Mouse (Mus musculus): ENCODE results near the gene Edrf1. TPM values are rescaled to one million over a fixed set of nuclear protein-coding genes. Genes with fewer than 3 reads are reported as not detected.

Gene Edrf1
- polyA plus RNA-seq, 1 experiment: 10.9 TPM

DNA sequence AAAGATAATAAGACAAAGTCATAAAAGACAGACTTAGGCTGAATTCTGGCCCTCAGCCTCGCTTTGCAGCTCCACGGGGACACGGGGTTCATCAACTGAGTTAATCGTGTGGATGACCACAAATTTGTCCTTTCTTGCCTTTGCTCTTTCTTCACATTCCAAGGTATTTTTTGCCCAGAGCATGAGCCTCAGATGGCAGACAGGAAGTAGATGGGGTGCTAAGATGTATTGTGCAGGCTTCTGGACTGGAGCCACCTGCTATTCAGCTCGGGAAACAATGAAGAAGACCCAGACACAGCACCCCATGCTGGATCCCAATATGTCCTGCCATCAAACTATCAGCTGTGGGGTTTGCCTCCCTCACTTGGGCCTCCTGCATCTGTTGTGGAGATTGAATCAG lies 30.0 kb upstream of the Edrf1 start:
- Histone ChIP-seq H3K4me3 (ENCODE audit: extremely low read depth, insufficient read depth, insufficient read length) (no peak overlapping the region), H3K4me1 (ENCODE audit: control insufficient read depth, insufficient read depth, insufficient read length) (no peaks in the 10 kb centered on the region), H3K36me3 (ENCODE audit: control insufficient read depth, insufficient read depth, low read length) (no peaks in the 10 kb centered on the region), H3K27me3 (ENCODE audit: control insufficient read depth, insufficient read depth, low read length) (no peaks in the 10 kb centered on the region), H3K27ac (ENCODE audit: insufficient read depth, low read length) (no peak overlapping the region)
- TF ChIP-seq POLR2A (IDR thresholded peaks at IDR 0.05; ENCODE audit: low read depth, low read length) (no peak), CTCF (IDR thresholded peaks at IDR 0.05; ENCODE audit: extremely low read depth, insufficient read depth, insufficient read length, insufficient replicate concordance) (no peak)
- 77% methylated on average over 5 of the region's 5 CpGs for WGBS
- no peak for DNase-seq (ENCODE audit: low read depth in 1 of 2, low spot score in 2 of 2)

DNA sequence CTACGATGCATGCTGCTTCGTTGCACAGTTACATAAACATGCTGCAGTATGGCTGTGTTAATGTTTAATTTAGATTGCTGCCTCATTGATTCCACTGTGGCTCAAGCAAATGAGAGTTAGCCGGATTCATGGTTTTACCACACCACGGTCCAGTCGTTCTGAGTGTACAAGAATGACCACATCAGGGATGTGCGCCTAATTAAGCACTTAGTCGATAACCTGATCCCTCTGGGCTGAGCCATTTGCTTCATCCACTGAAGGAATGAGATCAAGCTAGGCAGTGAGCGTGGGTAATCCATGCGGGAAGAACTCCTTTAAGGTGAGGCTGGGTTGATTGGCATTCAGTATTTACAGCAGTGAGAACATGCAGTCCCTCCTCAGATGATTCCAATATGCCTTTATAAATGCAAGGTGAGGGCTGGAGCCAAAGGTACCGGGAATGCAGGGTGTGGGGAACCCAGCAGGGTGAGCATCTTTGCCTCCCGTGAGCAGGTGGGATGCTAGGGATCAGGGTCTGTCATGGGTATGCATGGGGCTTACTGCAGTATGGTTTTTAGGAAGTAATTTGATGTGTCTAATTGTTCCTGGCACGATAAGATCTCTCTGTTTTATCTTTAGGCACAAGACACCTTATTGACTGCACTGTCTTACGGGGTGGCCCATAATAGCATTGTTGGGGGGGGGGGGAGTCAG lies 29.3 kb upstream of the Edrf1 start:
- H3K4me3 ChIP-seq (ENCODE audit: extremely low read depth, insufficient read depth, insufficient read length): no peak overlapping the region
- WGBS: 82% methylated on average over 13 of the region's 13 CpGs

DNA sequence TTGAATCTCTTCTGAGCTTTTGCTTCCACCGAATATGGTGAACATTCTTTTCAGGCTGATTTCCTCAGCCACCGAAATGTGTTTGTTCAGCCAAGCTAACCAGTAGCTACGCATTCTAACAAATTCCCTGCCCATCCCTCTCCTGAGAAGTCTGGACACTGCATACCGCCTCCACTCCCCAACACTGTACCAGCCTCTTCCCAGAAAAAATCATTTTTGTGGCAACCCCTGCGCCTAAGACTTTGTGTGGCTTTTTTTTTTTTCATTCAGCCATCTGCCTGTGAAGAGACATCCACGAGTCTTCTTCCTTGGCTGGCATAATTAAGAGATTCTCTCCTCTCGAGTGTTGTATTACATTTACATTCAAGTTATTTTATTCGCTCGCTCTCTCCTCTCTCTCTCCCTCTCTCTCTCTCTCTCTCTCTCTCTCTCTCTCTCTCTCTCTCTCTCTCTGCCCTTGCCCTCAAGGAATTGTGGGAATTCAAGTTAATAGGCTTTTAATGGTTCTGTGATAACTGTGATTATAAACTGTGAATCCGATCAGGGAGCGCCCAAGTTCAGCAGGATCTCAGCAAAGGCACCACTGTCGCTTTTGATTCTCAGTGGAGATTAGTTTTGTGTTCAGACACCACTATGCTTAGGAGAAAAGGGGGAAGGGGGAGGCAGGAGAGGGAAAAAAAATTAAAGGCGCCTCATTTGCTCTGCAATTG lies 28.6 kb upstream of the Edrf1 start:
- H3K27ac ChIP-seq (ENCODE audit: insufficient read depth, low read length): no peak overlapping the region
- no peaks in the 10 kb centered on the region for H3K36me3 ChIP-seq (ENCODE audit: control insufficient read depth, insufficient read depth, low read length)
- H3K4me1 ChIP-seq (ENCODE audit: control insufficient read depth, insufficient read depth, insufficient read length): no peaks in the 10 kb centered on the region
- 81% methylated on average over 13 of the region's 13 CpGs for WGBS
- no peak for DNase-seq (ENCODE audit: low read depth in 1 of 2, low spot score in 2 of 2)
- no peaks in the 10 kb centered on the region for H3K27me3 ChIP-seq (ENCODE audit: control insufficient read depth, insufficient read depth, low read length)
- no peak overlapping the region for H3K4me3 ChIP-seq (ENCODE audit: extremely low read depth, insufficient read depth, insufficient read length)
- no peak for TF ChIP-seq POLR2A (IDR thresholded peaks at IDR 0.05; ENCODE audit: low read depth, low read length)
- no peak for TF ChIP-seq CTCF (IDR thresholded peaks at IDR 0.05; ENCODE audit: extremely low read depth, insufficient read depth, insufficient read length, insufficient replicate concordance)

More for the DNA sequence above, 29.3 kb upstream of the Edrf1 start:
- Histone ChIP-seq H3K4me1 (ENCODE audit: control insufficient read depth, insufficient read depth, insufficient read length) (no peaks in the 10 kb centered on the region), H3K27ac (ENCODE audit: insufficient read depth, low read length) (no peak overlapping the region), H3K27me3 (ENCODE audit: control insufficient read depth, insufficient read depth, low read length) (no peaks in the 10 kb centered on the region), H3K36me3 (ENCODE audit: control insufficient read depth, insufficient read depth, low read length) (no peaks in the 10 kb centered on the region)
- no peak for DNase-seq (ENCODE audit: low read depth in 1 of 2, low spot score in 2 of 2)
- TF ChIP-seq CTCF (IDR thresholded peaks at IDR 0.05; ENCODE audit: extremely low read depth, insufficient read depth, insufficient read length, insufficient replicate concordance) (no peak), POLR2A (IDR thresholded peaks at IDR 0.05; ENCODE audit: low read depth, low read length) (no peak)

DNA sequence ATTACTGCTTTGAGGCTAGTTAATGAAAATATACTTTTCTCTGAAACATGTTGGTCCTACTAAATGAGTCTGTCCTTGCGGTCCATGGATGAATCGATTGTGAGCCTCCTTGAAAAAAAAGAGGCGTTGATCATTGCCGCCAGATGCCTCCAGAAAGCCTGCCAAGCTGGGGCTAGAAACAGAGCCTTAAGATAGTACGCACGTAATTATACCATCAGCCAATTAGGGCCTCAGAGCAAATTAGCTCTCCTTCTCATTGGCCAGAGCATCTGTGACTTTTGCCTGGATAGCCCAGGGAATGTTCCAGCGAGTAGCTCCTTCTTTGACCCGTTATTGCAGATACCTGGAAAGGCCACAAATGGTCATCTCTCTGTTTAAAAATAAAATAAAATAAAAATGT lies 27.8 kb upstream of the Edrf1 start:
- no peak overlapping the region for H3K4me3 ChIP-seq (ENCODE audit: extremely low read depth, insufficient read depth, insufficient read length)
- no peak overlapping the region for H3K27ac ChIP-seq (ENCODE audit: insufficient read depth, low read length)
- no peaks in the 10 kb centered on the region for H3K36me3 ChIP-seq (ENCODE audit: control insufficient read depth, insufficient read depth, low read length)
- TF ChIP-seq POLR2A (IDR thresholded peaks at IDR 0.05; ENCODE audit: low read depth, low read length): no peak
- TF ChIP-seq CTCF (IDR thresholded peaks at IDR 0.05; ENCODE audit: extremely low read depth, insufficient read depth, insufficient read length, insufficient replicate concordance): no peak
- DNase-seq (ENCODE audit: low read depth in 1 of 2, low spot score in 2 of 2): no peak
- no peaks in the 10 kb centered on the region for H3K4me1 ChIP-seq (ENCODE audit: control insufficient read depth, insufficient read depth, insufficient read length)
- H3K27me3 ChIP-seq (ENCODE audit: control insufficient read depth, insufficient read depth, low read length): no peaks in the 10 kb centered on the region
- WGBS: 84% methylated on average over 8 of the region's 8 CpGs

DNA sequence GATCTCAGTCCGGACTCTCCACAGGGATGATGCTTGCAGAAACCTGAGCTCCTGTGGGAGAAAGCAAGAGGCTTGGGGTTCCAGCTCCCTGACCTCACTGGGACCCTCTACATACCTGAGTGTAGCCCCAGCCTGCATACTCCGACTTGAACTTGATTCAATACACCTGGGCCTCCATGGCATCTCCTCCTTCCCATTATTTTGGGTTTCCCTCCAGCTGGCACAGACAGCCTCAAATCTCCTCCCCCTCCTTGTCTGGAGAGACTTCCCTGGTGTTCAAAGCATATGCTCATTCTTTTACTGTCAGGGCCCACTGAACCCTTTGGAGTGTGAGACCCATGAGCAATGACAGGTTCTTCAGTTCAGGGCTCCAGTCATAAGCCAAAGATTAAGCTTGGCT lies 24.4 kb upstream of the Edrf1 start:
- no peak for DNase-seq (ENCODE audit: low read depth in 1 of 2, low spot score in 2 of 2)
- Histone ChIP-seq H3K27me3 (ENCODE audit: control insufficient read depth, insufficient read depth, low read length) (no peaks in the 10 kb centered on the region), H3K36me3 (ENCODE audit: control insufficient read depth, insufficient read depth, low read length) (no peaks in the 10 kb centered on the region), H3K4me3 (ENCODE audit: extremely low read depth, insufficient read depth, insufficient read length) (no peak overlapping the region), H3K27ac (ENCODE audit: insufficient read depth, low read length) (no peak overlapping the region), H3K4me1 (ENCODE audit: control insufficient read depth, insufficient read depth, insufficient read length) (no peaks in the 10 kb centered on the region)
- no peak for TF ChIP-seq CTCF (IDR thresholded peaks at IDR 0.05; ENCODE audit: extremely low read depth, insufficient read depth, insufficient read length, insufficient replicate concordance)
- 92% methylated on average over 2 of the region's 2 CpGs for WGBS

DNA sequence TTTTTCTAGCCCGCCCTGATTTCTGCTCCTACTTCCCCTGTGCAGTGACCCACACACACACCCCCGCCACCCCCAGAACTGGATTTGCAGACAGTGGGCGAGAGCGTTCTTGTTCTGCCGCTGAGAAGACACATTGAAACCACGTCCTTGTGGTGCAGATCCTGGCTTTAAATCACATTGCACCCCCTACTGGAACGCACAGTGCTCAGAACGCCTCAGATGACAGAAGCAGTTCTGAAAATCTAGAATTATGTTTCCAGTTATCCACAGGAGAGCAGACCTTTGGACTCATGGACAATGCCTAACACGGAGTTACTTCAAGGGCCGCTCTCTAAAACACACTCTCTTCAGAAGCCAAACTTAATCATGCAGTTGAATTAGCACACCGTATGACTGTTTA lies 16.6 kb upstream of the Edrf1 start:
- DNase-seq (ENCODE audit: low read depth in 1 of 2, low spot score in 2 of 2): no peak
- no peaks in the 10 kb centered on the region for H3K27me3 ChIP-seq (ENCODE audit: control insufficient read depth, insufficient read depth, low read length)
- H3K4me1 ChIP-seq (ENCODE audit: control insufficient read depth, insufficient read depth, insufficient read length): no peaks in the 10 kb centered on the region
- TF ChIP-seq POLR2A (IDR thresholded peaks at IDR 0.05; ENCODE audit: low read depth, low read length): no peak
- TF ChIP-seq CTCF (IDR thresholded peaks at IDR 0.05; ENCODE audit: extremely low read depth, insufficient read depth, insufficient read length, insufficient replicate concordance): no peak
- WGBS: 29% methylated on average over 11 of the region's 11 CpGs
- no peak overlapping the region for H3K4me3 ChIP-seq (ENCODE audit: extremely low read depth, insufficient read depth, insufficient read length)
- no peaks in the 10 kb centered on the region for H3K36me3 ChIP-seq (ENCODE audit: control insufficient read depth, insufficient read depth, low read length)
- H3K27ac ChIP-seq (ENCODE audit: insufficient read depth, low read length): no peak overlapping the region

DNA sequence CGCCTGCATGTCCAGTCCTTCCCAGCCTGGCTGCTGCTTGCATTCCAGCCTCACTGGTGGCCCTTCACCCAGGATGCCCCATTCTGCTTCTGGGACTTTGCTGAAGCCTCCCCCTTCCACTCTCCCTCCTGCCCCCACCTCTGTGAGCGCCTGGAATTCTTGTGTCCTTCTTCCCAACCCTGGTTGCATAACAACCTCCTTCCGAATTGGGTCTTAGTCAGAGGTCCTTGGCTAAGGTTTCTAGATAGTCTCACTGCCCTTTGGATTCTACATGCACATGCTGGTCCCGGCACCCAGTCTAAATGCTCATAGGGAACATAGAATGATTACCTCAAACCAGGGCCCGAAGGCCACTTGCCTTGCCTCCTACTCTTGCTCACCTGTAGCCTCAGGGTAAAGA lies 14.1 kb upstream of the Edrf1 start:
- Histone ChIP-seq H3K27me3 (ENCODE audit: control insufficient read depth, insufficient read depth, low read length) (no peaks in the 10 kb centered on the region), H3K4me3 (ENCODE audit: extremely low read depth, insufficient read depth, insufficient read length) (no peak overlapping the region), H3K4me1 (ENCODE audit: control insufficient read depth, insufficient read depth, insufficient read length) (no peaks in the 10 kb centered on the region), H3K27ac (ENCODE audit: insufficient read depth, low read length) (no peak overlapping the region), H3K36me3 (ENCODE audit: control insufficient read depth, insufficient read depth, low read length) (no peaks in the 10 kb centered on the region)
- DNase-seq (ENCODE audit: low read depth in 1 of 2, low spot score in 2 of 2): no peak
- 87% methylated on average over 5 of the region's 5 CpGs for WGBS
- TF ChIP-seq CTCF (IDR thresholded peaks at IDR 0.05; ENCODE audit: extremely low read depth, insufficient read depth, insufficient read length, insufficient replicate concordance): no peak
- TF ChIP-seq POLR2A (IDR thresholded peaks at IDR 0.05; ENCODE audit: low read depth, low read length): no peak

Measured in spleen, adult 2 months (tissue).